Mouse (Mus musculus) adrenal gland, postnatal 4 days (tissue): ENCODE measurements around the gene Fchsd2. TPM values are rescaled to one million over a fixed set of nuclear protein-coding genes. Genes with fewer than 3 reads are reported as not detected.

ENCODE experiments used
- total RNA-seq, 2 experiments: library from RNA; stranded (reverse); gene quantifications; 2 replicates each; pipeline ENCODE4 v1.2.3; 2021

Gene Fchsd2
- total RNA-seq, 2 experiments from 2014 or later = 37.8 to 39.9 TPM

Other genes starting within 250 kb of the Fchsd2 start
- gene Relt, start 229.4 kb upstream of the Fchsd2 start, total RNA-seq = 1 to 10 TPM; 5.8 to 6.0 TPM
- gene Arhgef17, start 160.8 kb upstream of the Fchsd2 start, total RNA-seq = 10 to 100 TPM; 73.3 to 79.3 TPM
- 1 to 10 TPM; 6.5 to 7.1 TPM for gene P2ry6, start 118.2 kb upstream of the Fchsd2 start, total RNA-seq
- gene P2ry2, start 80.0 kb upstream of the Fchsd2 start, total RNA-seq = 1 to 10 TPM; 2.7 to 2.8 TPM
- 10 to 100 TPM; 20.6 to 21.7 TPM for gene Atg16l2, start 209.4 kb downstream of the Fchsd2 start, total RNA-seq
- gene Stard10, start 224.2 kb downstream of the Fchsd2 start, total RNA-seq = 10 to 100 TPM; 40.3 to 52.3 TPM